Mouse (Mus musculus): ENCODE data around the gene Ascl2. TPM values are rescaled to one million over a fixed set of nuclear protein-coding genes. Genes with fewer than 3 reads are reported as not detected.

The Ascl2 gene
- polyA plus RNA-seq, 1 experiment from 2014 or later = 0.42 TPM

- ATAC-seq (replicated peaks; ENCODE audit: insufficient number of reproducible peaks, low FRiP score, low TSS enrichment) = no peak
- 88% methylated on average over 14 of the region's 14 CpGs for WGBS (ENCODE audit: insufficient replicate concordance)
- H3K9me3 ChIP-seq (replicated peaks; ENCODE audit: control insufficient read depth, low read length) = no peaks in the 10 kb centered on the region
- H3K27me3 ChIP-seq (ENCODE audit: control insufficient read depth, insufficient read depth, low read length) = 0 out of 2 replicates have a peak, but pooled peaks cover 2% of the 10 kb centered on the region
- no peaks in the 10 kb centered on the region for H3K4me1 ChIP-seq (ENCODE audit: control insufficient read depth, insufficient read depth, low read length)
- no peaks in the 10 kb centered on the region for H3K36me3 ChIP-seq (ENCODE audit: control insufficient read depth, insufficient read depth, low read length)
- no peak overlapping the region for H3K9ac ChIP-seq (ENCODE audit: low read depth, low read length)
- H3K27ac ChIP-seq (ENCODE audit: low read depth, low read length) = no peak overlapping the region
- H3K4me3 ChIP-seq (ENCODE audit: low read depth, low read length) = no peak overlapping the region
- no peak overlapping the region for H3K4me2 ChIP-seq
Observed at GRCm38 (mm10) chr7:142935708-142936107, 33.4 kb downstream of the Ascl2 start.

- H3K9ac ChIP-seq (ENCODE audit: low read depth, low read length) = no peak overlapping the region
- H3K4me3 ChIP-seq (ENCODE audit: low read depth, low read length) = no peak overlapping the region
- H3K9me3 ChIP-seq (replicated peaks; ENCODE audit: control insufficient read depth, low read length) = no peaks in the 10 kb centered on the region
- H3K27me3 ChIP-seq (ENCODE audit: control insufficient read depth, insufficient read depth, low read length) = peaks cover 9% of the 10 kb centered on the region; the same call in 1 of the 2 replicates
- no peaks in the 10 kb centered on the region for H3K36me3 ChIP-seq (ENCODE audit: control insufficient read depth, insufficient read depth, low read length)
- no peak overlapping the region for H3K4me2 ChIP-seq
- WGBS (ENCODE audit: insufficient replicate concordance) = 66% methylated on average over 3 of the region's 3 CpGs
- H3K4me1 ChIP-seq (ENCODE audit: control insufficient read depth, insufficient read depth, low read length) = no peaks in the 10 kb centered on the region
- no peak overlapping the region for H3K27ac ChIP-seq (ENCODE audit: low read depth, low read length)
- ATAC-seq (replicated peaks; ENCODE audit: insufficient number of reproducible peaks, low FRiP score, low TSS enrichment) = no peak
Observed at GRCm38 (mm10) chr7:142932469-142932868, 36.6 kb downstream of the Ascl2 start.

GRCm38 (mm10) chr7:142931028-142931427, 38.0 kb downstream of the Ascl2 start, which contains the start of gene Th:
Th (minus strand) TSS chr7:142931128.
- ATAC-seq (replicated peaks; ENCODE audit: insufficient number of reproducible peaks, low FRiP score, low TSS enrichment) = no peak
- H3K9ac ChIP-seq (ENCODE audit: low read depth, low read length) = no peak within 1 kb of the TSS
- H3K4me1 ChIP-seq (ENCODE audit: control insufficient read depth, insufficient read depth, low read length) = no peaks in the 10 kb centered on the region
- H3K9me3 ChIP-seq (replicated peaks; ENCODE audit: control insufficient read depth, low read length) = no peaks in the 10 kb centered on the region
- H3K4me2 ChIP-seq = no peak within 1 kb of the TSS
- H3K4me3 ChIP-seq (ENCODE audit: low read depth, low read length) = no peak within 1 kb of the TSS
- 79% methylated on average over 3 of the region's 3 CpGs for WGBS (ENCODE audit: insufficient replicate concordance)
- H3K27me3 ChIP-seq (ENCODE audit: control insufficient read depth, insufficient read depth, low read length) = peaks cover 9% of the 10 kb centered on the region; the same call in 1 of the 2 replicates
- H3K27ac ChIP-seq (ENCODE audit: low read depth, low read length) = no peak within 1 kb of the TSS
- no peaks in the 10 kb centered on the region for H3K36me3 ChIP-seq (ENCODE audit: control insufficient read depth, insufficient read depth, low read length)

- peaks cover 9% of the 10 kb centered on the region for H3K27me3 ChIP-seq (ENCODE audit: control insufficient read depth, insufficient read depth, low read length)
- H3K4me3 ChIP-seq (ENCODE audit: low read depth, low read length) = no peak overlapping the region
- H3K4me2 ChIP-seq = no peak overlapping the region
- WGBS (ENCODE audit: insufficient replicate concordance) = 59% methylated on average over 2 of the region's 2 CpGs
- no peaks in the 10 kb centered on the region for H3K36me3 ChIP-seq (ENCODE audit: control insufficient read depth, insufficient read depth, low read length)
- H3K4me1 ChIP-seq (ENCODE audit: control insufficient read depth, insufficient read depth, low read length) = no peaks in the 10 kb centered on the region
- no peak for ATAC-seq (replicated peaks; ENCODE audit: insufficient number of reproducible peaks, low FRiP score, low TSS enrichment)
- no peak overlapping the region for H3K27ac ChIP-seq (ENCODE audit: low read depth, low read length)
- no peak overlapping the region for H3K9ac ChIP-seq (ENCODE audit: low read depth, low read length)
- no peaks in the 10 kb centered on the region for H3K9me3 ChIP-seq (replicated peaks; ENCODE audit: control insufficient read depth, low read length)
Observed at GRCm38 (mm10) chr7:142929516-142929915, 39.5 kb downstream of the Ascl2 start.

- H3K9ac ChIP-seq (ENCODE audit: low read depth, low read length) = no peak overlapping the region
- peaks cover 15% of the 10 kb centered on the region for H3K27me3 ChIP-seq (ENCODE audit: control insufficient read depth, insufficient read depth, low read length)
- H3K4me1 ChIP-seq (ENCODE audit: control insufficient read depth, insufficient read depth, low read length) = no peaks in the 10 kb centered on the region
- ATAC-seq (replicated peaks; ENCODE audit: insufficient number of reproducible peaks, low FRiP score, low TSS enrichment) = no peak
- H3K9me3 ChIP-seq (replicated peaks; ENCODE audit: control insufficient read depth, low read length) = no peaks in the 10 kb centered on the region
- H3K36me3 ChIP-seq (ENCODE audit: control insufficient read depth, insufficient read depth, low read length) = no peaks in the 10 kb centered on the region
- H3K4me3 ChIP-seq (ENCODE audit: low read depth, low read length) = no peak overlapping the region
- WGBS (ENCODE audit: insufficient replicate concordance) = 73% methylated on average over 8 of the region's 8 CpGs
- no peak overlapping the region for H3K4me2 ChIP-seq
- no peak overlapping the region for H3K27ac ChIP-seq (ENCODE audit: low read depth, low read length)
Observed at GRCm38 (mm10) chr7:142927293-142927692, 41.8 kb downstream of the Ascl2 start.

GRCm38 (mm10) chr7:142918641-142919628, 50.1 kb downstream of the Ascl2 start:
- peak; percentile 58; the same call in 1 of the 2 replicates for ATAC-seq (replicated peaks; ENCODE audit: insufficient number of reproducible peaks, low FRiP score, low TSS enrichment)
- 29% methylated on average over 8 of the region's 8 CpGs for WGBS (ENCODE audit: insufficient replicate concordance)

GRCm38 (mm10) chr7:142917659-142918058, 51.4 kb downstream of the Ascl2 start:
- peaks cover 4% of the 10 kb centered on the region; the same call in 1 of the 2 replicates for H3K4me1 ChIP-seq (ENCODE audit: control insufficient read depth, insufficient read depth, low read length)
- no peak overlapping the region for H3K4me3 ChIP-seq (ENCODE audit: low read depth, low read length)
- no peak overlapping the region for H3K4me2 ChIP-seq
- no peak for ATAC-seq (replicated peaks; ENCODE audit: insufficient number of reproducible peaks, low FRiP score, low TSS enrichment)
- H3K27ac ChIP-seq (ENCODE audit: low read depth, low read length) = no peak overlapping the region
- no peaks in the 10 kb centered on the region for H3K36me3 ChIP-seq (ENCODE audit: control insufficient read depth, insufficient read depth, low read length)
- WGBS (ENCODE audit: insufficient replicate concordance) = 83% methylated on average over 5 of the region's 5 CpGs
- no peak overlapping the region for H3K9ac ChIP-seq (ENCODE audit: low read depth, low read length)
- H3K27me3 ChIP-seq (ENCODE audit: control insufficient read depth, insufficient read depth, low read length) = peaks cover 63% of the 10 kb centered on the region
- H3K9me3 ChIP-seq (replicated peaks; ENCODE audit: control insufficient read depth, low read length) = no peaks in the 10 kb centered on the region

More at GRCm38 (mm10) chr7:142918641-142919628, 50.1 kb downstream of the Ascl2 start:
- Histone ChIP-seq H3K4me1 (ENCODE audit: control insufficient read depth, insufficient read depth, low read length) (peaks cover 4% of the 10 kb centered on the region; the same call in 1 of the 2 replicates), H3K4me2 (no peak overlapping the region), H3K36me3 (ENCODE audit: control insufficient read depth, insufficient read depth, low read length) (no peaks in the 10 kb centered on the region), H3K4me3 (ENCODE audit: low read depth, low read length) (no peak overlapping the region), H3K9me3 (replicated peaks; ENCODE audit: control insufficient read depth, low read length) (no peaks in the 10 kb centered on the region), H3K9ac (ENCODE audit: low read depth, low read length) (no peak overlapping the region), H3K27ac (ENCODE audit: low read depth, low read length) (no peak overlapping the region), H3K27me3 (ENCODE audit: control insufficient read depth, insufficient read depth, low read length) (peaks cover 62% of the 10 kb centered on the region)

Data from heart, embryonic 11.5 days (tissue).